Mouse (Mus musculus) myocyte (in vitro differentiated cells): ENCODE data around the gene Hoxa6.

Experiments used
- MAX ChIP-seq: IDR thresholded peaks from one replicate; pipeline ENCODE4 v1.6.1; 2011; ENCODE audit warnings: low read depth, mild to moderate bottlenecking, control low read depth
- MYOD1 ChIP-seq, 3 experiments: IDR thresholded peaks; one replicate each; pipeline ENCODE4 v1.6.1; 2011; ENCODE audit warnings: control low read depth in 2 of 3, low read depth in 2 of 3, mild to moderate bottlenecking in 2 of 3, moderate library complexity in 1 of 3; ENCODE audit not compliant: insufficient read length in 2 of 3, control insufficient read depth in 1 of 3
- MYOG ChIP-seq, 3 experiments: IDR thresholded peaks; one replicate each; pipeline ENCODE4 v1.6.1; 2011; ENCODE audit warnings: control low read depth in 2 of 3, low read depth in 2 of 3, mild to moderate bottlenecking in 2 of 3; ENCODE audit not compliant: insufficient read length in 2 of 3, control insufficient read depth in 1 of 3, insufficient read depth in 1 of 3
- POLR2A ChIP-seq: IDR thresholded peaks from one replicate; pipeline ENCODE4 v1.6.1; 2011; ENCODE audit warnings: low read depth, mild to moderate bottlenecking, control low read depth, moderate library complexity; ENCODE audit not compliant: insufficient read length
- POLR2AphosphoS2 ChIP-seq: IDR thresholded peaks from one replicate; pipeline ENCODE4 v1.6.1; 2011; ENCODE audit warnings: low read depth, control low read depth; ENCODE audit not compliant: insufficient read length
- REST ChIP-seq: IDR thresholded peaks from one replicate; pipeline ENCODE4 v1.6.1; 2011; ENCODE audit warnings: mild to moderate bottlenecking, control low read depth, moderate library complexity; ENCODE audit not compliant: insufficient read depth, insufficient read length
- SRF ChIP-seq: IDR thresholded peaks from one replicate; pipeline ENCODE4 v1.6.1; 2011; ENCODE audit warnings: low read depth; ENCODE audit not compliant: control insufficient read depth, insufficient read length
- TCF12 ChIP-seq: IDR thresholded peaks from one replicate; pipeline ENCODE4 v1.6.1; 2011; ENCODE audit warnings: mild to moderate bottlenecking, control low read depth; ENCODE audit not compliant: poor library complexity, insufficient read depth, severe bottlenecking
- TCF3 ChIP-seq: IDR thresholded peaks from one replicate; pipeline ENCODE4 v1.6.1; 2011; ENCODE audit warnings: low read depth, control low read depth; ENCODE audit not compliant: insufficient read length
- USF1 ChIP-seq: IDR thresholded peaks from one replicate; pipeline ENCODE4 v1.6.1; 2011; ENCODE audit warnings: low read depth, mild to moderate bottlenecking, control low read depth, moderate library complexity

DNA sequence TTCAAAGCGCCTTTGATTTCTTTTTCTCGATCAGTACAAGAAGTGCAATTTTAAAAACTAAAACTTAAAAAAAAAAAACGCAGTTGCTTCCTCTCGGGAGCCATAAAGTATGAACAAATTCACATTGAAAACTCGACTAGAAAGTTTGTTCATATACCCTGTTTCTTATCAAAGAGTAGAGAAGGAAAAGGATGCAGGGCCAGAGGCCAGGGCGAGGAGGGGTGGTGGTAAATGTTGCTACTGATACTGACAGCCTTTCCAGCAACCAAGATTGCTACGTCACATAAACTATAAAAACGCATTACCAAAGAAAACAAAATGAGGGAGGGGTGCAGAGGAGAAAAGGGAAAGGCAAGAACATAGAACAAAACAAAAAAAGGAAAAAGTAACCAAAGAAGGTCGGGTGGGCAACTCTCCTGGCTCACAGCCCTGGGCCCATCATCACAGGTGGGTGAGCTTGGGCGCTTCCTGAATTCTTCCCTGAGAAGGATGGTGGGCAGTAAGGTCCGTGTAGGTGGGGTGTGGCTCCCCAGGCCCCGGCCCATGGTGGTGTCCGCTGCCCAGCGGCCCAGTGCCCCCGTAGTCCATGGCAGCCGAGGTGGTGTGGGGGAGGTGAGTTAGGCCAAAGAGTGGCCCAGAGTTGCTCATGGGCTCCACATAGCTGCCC, 38.9 kb downstream of the Hoxa6 start:
- no peak for TF ChIP-seq POLR2A
- no peak for TF ChIP-seq USF1
- TF ChIP-seq TCF12, result no peak
- no peak for TF ChIP-seq POLR2AphosphoS2
- no peak for TF ChIP-seq MYOD1 (IDR thresholded peaks at IDR 0.05; ENCODE audit: control insufficient read depth in 1 of 3, insufficient read length in 2 of 3, low read depth in 2 of 3)
- peak in 1 of 3 experiments; percentile 3 for TF ChIP-seq MYOG (IDR thresholded peaks at IDR 0.05; ENCODE audit: control insufficient read depth in 1 of 3, insufficient read depth in 1 of 3, insufficient read length in 2 of 3, low read depth in 2 of 3)
- TF ChIP-seq TCF3, result no peak
- TF ChIP-seq REST, result no peak
- TF ChIP-seq MAX, result no peak
- TF ChIP-seq SRF, result no peak
